Mouse (Mus musculus) liver, adult (tissue): ENCODE measurements around the gene Cnn1.

Experiments
- GATA4 ChIP-seq: IDR thresholded peaks from 2 replicates; pipeline ENCODE4 v1.6.1; 2014; ENCODE audit warnings: mild to moderate bottlenecking, low read length; ENCODE audit not compliant: insufficient replicate concordance

Cnn1 gene

GRCm38 (mm10) chr9:22098993-22099696 lies at the start of gene Cnn1:
TSS of gene Cnn1 (plus strand) at chr9:22099216.
- no peak for TF ChIP-seq GATA4

- no peak for TF ChIP-seq GATA4
Observed at GRCm38 (mm10) chr9:22049315-22049714, 49.7 kb upstream of the Cnn1 start.

GRCm38 (mm10) chr9:22049721-22050270 lies 49.2 kb upstream of the Cnn1 start:
- no peak for TF ChIP-seq GATA4

- TF ChIP-seq GATA4, result no peak
Observed at GRCm38 (mm10) chr9:22050351-22050889, 48.6 kb upstream of the Cnn1 start.

GRCm38 (mm10) chr9:22051161-22051957 lies 47.7 kb upstream of the Cnn1 start:
- TF ChIP-seq GATA4, result no peak

GRCm38 (mm10) chr9:22051958-22052254 lies 47.1 kb upstream of the Cnn1 start, which contains the start of gene Elavl3:
TSS of gene Elavl3 (minus strand) at chr9:22052023.
- no peak for TF ChIP-seq GATA4

- TF ChIP-seq GATA4, result no peak
Observed at GRCm38 (mm10) chr9:22053657-22054056, 45.4 kb upstream of the Cnn1 start.

GRCm38 (mm10) chr9:22054411-22055076 lies 44.5 kb upstream of the Cnn1 start:
- TF ChIP-seq GATA4, result no peak; the same call in 1 of the 2 replicates

GRCm38 (mm10) chr9:22055713-22056112 lies 43.3 kb upstream of the Cnn1 start:
- no peak for TF ChIP-seq GATA4

GRCm38 (mm10) chr9:22056303-22056910 lies 42.6 kb upstream of the Cnn1 start:
- no peak for TF ChIP-seq GATA4

GRCm38 (mm10) chr9:22057031-22057517 lies 41.9 kb upstream of the Cnn1 start:
- TF ChIP-seq GATA4, result no peak

- no peak for TF ChIP-seq GATA4
Observed at GRCm38 (mm10) chr9:22058011-22058424, 41.0 kb upstream of the Cnn1 start.

- TF ChIP-seq GATA4, result no peak
Observed at GRCm38 (mm10) chr9:22061339-22061738, 37.7 kb upstream of the Cnn1 start.

- no peak for TF ChIP-seq GATA4
Observed at GRCm38 (mm10) chr9:22064341-22064740, 34.7 kb upstream of the Cnn1 start.

- no peak for TF ChIP-seq GATA4
Observed at GRCm38 (mm10) chr9:22065642-22066041, 33.4 kb upstream of the Cnn1 start.
